ENCODE assay signal across 26 mouse cellular contexts in genomic region chr1:67267972-67268371, GRCm38 (mm10).
"Had no signal": no experiment of that assay in that cellular context is flagged by ENCODE, and none has a peak within 500 bp of the region (broad histone marks: within the 10 kb centered on the region; RNA-seq: fewer than 3 reads in every experiment).

No protein-coding gene starts in this region.

- H3K4me1 ChIP-seq: embryonic facial prominence, embryonic 10.5 days; embryonic facial prominence, embryonic 12.5 days; embryonic facial prominence, embryonic 13.5 days; embryonic facial prominence, embryonic 15.5 days; forebrain, embryonic 10.5 days; forebrain, embryonic 12.5 days; forebrain, embryonic 13.5 days had no signal

- DNase-seq: cerebellum, adult 8-10 months; cerebellum, adult 9-10 months; cerebellum, adult 9-11 months; cerebellum, postnatal 10 days; cerebellum, postnatal 14 days; cerebellum, postnatal 25 days; cerebellum, postnatal 36 days; embryo, embryonic 11 days; gastrocnemius, adult 2 months; gastrocnemius, postnatal 10 days; gastrocnemius, postnatal 14 days; gastrocnemius, postnatal 25 days; gastrocnemius, postnatal 36 days; heart, adult 18-20 months; heart, adult 2 months had no signal

- H3K27ac ChIP-seq: embryonic facial prominence, embryonic 10.5 days; embryonic facial prominence, embryonic 12.5 days; embryonic facial prominence, embryonic 13.5 days; embryonic facial prominence, embryonic 15.5 days; forebrain, embryonic 10.5 days; forebrain, embryonic 12.5 days; forebrain, embryonic 13.5 days; forebrain, embryonic 15.5 days; gastrocnemius, adult 2 months; heart, adult 2 months had no signal

- H3K9ac ChIP-seq: embryonic facial prominence, embryonic 12.5 days; embryonic facial prominence, embryonic 13.5 days; embryonic facial prominence, embryonic 15.5 days; forebrain, embryonic 12.5 days; forebrain, embryonic 13.5 days; forebrain, embryonic 15.5 days; forebrain, postnatal 0 days had no signal

- H3K9me3 ChIP-seq: embryonic facial prominence, embryonic 10.5 days; embryonic facial prominence, embryonic 12.5 days; embryonic facial prominence, embryonic 13.5 days; embryonic facial prominence, embryonic 15.5 days; forebrain, embryonic 10.5 days; forebrain, embryonic 12.5 days; forebrain, embryonic 13.5 days; forebrain, embryonic 15.5 days had no signal

- ATAC-seq: forebrain, embryonic 13.5 days; forebrain, embryonic 14.5 days; forebrain, embryonic 15.5 days had no signal

- H3K4me2 ChIP-seq: embryonic facial prominence, embryonic 12.5 days; embryonic facial prominence, embryonic 13.5 days; embryonic facial prominence, embryonic 15.5 days; forebrain, embryonic 12.5 days; forebrain, embryonic 13.5 days; forebrain, embryonic 15.5 days had no signal

- H3K4me3 ChIP-seq: embryonic facial prominence, embryonic 10.5 days; embryonic facial prominence, embryonic 12.5 days; embryonic facial prominence, embryonic 13.5 days; embryonic facial prominence, embryonic 15.5 days; erythroblast, embryonic 14.5 days; forebrain, embryonic 10.5 days; forebrain, embryonic 12.5 days; forebrain, embryonic 13.5 days; forebrain, embryonic 15.5 days; gastrocnemius, adult 2 months; heart, adult 2 months had no signal

- H3K36me3 ChIP-seq: embryonic facial prominence, embryonic 10.5 days; embryonic facial prominence, embryonic 12.5 days; embryonic facial prominence, embryonic 13.5 days; embryonic facial prominence, embryonic 15.5 days; forebrain, embryonic 10.5 days; forebrain, embryonic 12.5 days; forebrain, embryonic 15.5 days had no signal

- H3K27me3 ChIP-seq: embryonic facial prominence, embryonic 12.5 days; embryonic facial prominence, embryonic 13.5 days; embryonic facial prominence, embryonic 15.5 days; forebrain, embryonic 12.5 days; forebrain, embryonic 13.5 days; forebrain, embryonic 15.5 days had no signal
